Mouse (Mus musculus) mammary gland, adult 2 months (tissue): Measurements from ENCODE around the gene Bmpr1a. TPM values are rescaled to one million over a fixed set of nuclear protein-coding genes. Genes with fewer than 3 reads are reported as not detected.

ENCODE experiments used
- polyA plus RNA-seq: library from polyadenylated mRNA; depleted of rRNA; stranded (reverse); fragments of >200 nt; gene quantifications from 2 replicates; pipeline ENCODE4 v1.2.3, GENCODE M21; 2012; ENCODE audit warnings: low replicate concordance; rRNA removed

Bmpr1a gene
- 4.6 and 22.3 TPM in 2 replicates for polyA plus RNA-seq

DNA sequence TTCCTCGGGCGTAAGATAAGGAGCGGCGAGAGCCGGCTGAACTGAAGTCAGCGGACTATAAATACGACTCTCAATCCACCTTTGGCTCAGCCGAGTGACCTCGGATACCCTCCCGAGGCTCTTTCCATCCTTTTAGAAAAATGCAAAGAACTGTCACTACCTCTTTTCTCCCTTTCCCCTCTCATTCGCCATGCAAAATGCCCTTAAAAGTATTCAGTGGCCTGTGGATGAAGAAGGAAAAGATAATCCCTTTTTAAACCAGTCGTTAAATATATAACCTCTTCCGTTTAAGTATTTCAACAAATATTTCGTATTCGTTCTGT, at the start of gene Bmpr1a:
Gene Bmpr1a (minus strand): TSS at position 17 of the 323 bp plus-strand sequence.

DNA sequence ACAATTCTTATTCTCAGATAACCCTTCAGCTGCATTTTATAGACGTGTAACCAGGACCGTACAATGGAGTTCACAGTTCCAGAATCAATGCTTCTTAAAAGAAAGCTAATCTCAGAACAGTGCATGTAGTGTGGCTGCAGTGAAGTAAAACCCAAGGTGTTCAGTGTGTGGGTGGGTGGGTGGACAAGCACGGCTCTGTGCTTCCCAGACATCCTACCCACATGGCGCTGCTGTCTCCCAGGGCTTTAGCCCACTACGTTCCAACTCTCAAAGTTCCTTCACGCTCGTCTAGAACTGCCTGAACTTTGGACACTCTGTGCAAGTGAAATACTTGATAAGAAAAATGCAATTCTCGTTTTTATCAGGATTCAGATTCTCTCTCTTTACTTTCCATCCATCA, 19.6 kb upstream of the Bmpr1a start, which contains the start of gene 9230112D13Rik:
Gene 9230112D13Rik (minus strand): TSS at position 101 of the 400 bp plus-strand sequence.

DNA sequence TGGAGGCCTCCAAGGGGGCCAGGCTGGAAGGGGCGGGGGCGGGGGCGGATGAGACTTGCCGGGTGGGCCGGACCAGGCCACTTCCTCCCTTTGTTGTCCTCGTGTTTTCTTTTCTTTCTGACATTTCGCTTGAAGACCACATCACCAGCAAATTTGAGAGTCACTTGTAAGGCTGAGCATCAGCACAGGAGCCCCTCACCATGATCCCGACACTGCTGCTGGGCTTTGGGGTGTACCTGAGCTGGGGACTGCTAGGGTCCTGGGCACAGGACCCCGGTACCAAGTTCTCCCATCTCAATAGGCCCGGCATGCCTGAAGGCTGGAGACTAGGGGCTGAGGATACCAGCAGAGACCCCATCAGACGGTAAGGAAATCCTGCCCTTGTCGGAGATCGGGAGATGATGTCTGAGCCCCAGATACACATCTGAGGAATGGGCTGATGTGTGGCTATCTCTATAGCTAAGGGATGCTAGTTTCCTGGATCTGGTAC, 127.7 kb downstream of the Bmpr1a start, which contains the start of gene Mmrn2:
Gene Mmrn2 (plus strand): TSS at position 51 of the 490 bp plus-strand sequence.

DNA sequence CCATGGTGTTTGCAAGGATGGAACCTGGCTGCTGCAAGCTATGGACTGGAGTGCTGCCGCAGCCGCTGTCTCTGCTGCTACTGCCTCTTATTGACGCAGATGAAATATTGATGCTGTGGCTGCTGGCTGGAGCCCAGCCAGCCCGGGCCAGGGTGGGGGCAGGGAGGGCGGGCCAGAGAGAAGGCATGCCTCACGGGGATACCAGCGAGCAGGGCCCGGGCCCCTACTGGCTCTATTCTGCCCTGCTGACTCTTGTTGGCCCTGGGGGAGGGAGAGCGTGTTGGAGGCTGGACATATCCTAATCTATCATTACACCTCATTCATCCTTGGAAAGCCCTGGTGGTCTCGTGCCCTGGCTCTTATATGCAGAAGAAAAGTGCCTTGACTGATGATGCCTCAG, 128.6 kb downstream of the Bmpr1a start, which contains the start of gene Sncg:
Gene Sncg (minus strand): TSS at position 213 of the 400 bp plus-strand sequence.

Other genes with a start within 250 kb of the Bmpr1a start
- gene Shld2, start 192.8 kb downstream of the Bmpr1a start, polyA plus RNA-seq = 2.2 and 3.2 TPM in 2 replicates
- gene Glud1, start 192.6 kb downstream of the Bmpr1a start, polyA plus RNA-seq = 76.9 and 149 TPM in 2 replicates
- 17.3 and 19.4 TPM in 2 replicates for gene Fam25c, start 147.9 kb downstream of the Bmpr1a start, polyA plus RNA-seq
- gene Sncg, start 128.6 kb downstream of the Bmpr1a start, polyA plus RNA-seq = 206 and 276 TPM in 2 replicates
- 18.1 and 18.8 TPM in 2 replicates for gene Mmrn2, start 127.9 kb downstream of the Bmpr1a start, polyA plus RNA-seq
- gene 9230112D13Rik, start 19.5 kb upstream of the Bmpr1a start, polyA plus RNA-seq = not detected in 2 replicates
- gene Ldb3, start 85.3 kb upstream of the Bmpr1a start, polyA plus RNA-seq = 2.3 and 623 TPM in 2 replicates
- gene Opn4, start 96.8 kb upstream of the Bmpr1a start, polyA plus RNA-seq = not detected in 2 replicates
- 6.7 and 18.0 TPM in 2 replicates for gene Wapl, start 170.6 kb upstream of the Bmpr1a start, polyA plus RNA-seq